Mouse (Mus musculus): ENCODE measurements around the gene Prss56.

The Prss56 gene

GRCm38 (mm10) chr1:87183013-87183412 lies at the start of gene Prss56:
TSS of gene Prss56 (plus strand) at chr1:87183313.
- DNase-seq (ENCODE audit: low read depth) = no peak

DNA sequence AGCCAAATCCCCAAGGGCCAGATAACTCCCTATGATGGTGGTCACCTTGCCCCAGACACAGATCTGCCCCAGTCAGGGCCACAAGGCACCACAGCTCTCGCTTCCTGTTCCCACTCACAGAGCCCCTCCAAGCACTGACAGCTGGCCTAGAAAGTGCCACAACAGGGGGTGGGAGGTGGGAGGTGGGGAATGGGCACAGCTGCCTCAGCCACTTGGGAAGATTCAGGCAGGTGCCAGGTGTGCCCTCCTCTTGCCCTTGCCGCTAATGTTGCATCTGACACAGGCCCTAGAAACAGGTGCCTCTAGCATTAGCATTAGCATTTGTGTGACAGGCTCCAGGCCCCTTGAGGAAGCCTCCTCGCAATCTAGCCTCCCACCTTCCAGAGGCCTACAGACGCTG lies 41.6 kb upstream of the Prss56 start:
- no peak for DNase-seq (ENCODE audit: low read depth)

DNA sequence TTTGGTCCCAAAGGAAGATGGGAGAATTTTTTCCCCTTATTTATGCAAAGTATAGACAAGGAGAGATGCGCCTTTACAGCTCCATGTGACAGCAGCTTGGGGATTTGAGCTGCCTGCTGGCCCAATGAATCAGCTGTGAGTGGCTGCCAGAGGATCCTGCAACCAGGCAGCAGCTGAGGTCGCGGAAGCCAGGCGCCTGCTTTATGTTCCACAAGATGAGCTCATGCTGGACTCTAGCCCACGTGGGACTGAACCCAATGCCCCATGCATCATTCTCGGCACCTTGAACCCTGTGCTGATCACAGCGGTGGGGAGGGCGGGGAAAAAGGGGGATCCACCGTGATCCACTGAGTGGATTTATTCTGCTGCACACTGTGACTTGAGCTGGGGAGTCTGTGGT lies 40.7 kb upstream of the Prss56 start:
- no peak for DNase-seq (ENCODE audit: low read depth)

DNA sequence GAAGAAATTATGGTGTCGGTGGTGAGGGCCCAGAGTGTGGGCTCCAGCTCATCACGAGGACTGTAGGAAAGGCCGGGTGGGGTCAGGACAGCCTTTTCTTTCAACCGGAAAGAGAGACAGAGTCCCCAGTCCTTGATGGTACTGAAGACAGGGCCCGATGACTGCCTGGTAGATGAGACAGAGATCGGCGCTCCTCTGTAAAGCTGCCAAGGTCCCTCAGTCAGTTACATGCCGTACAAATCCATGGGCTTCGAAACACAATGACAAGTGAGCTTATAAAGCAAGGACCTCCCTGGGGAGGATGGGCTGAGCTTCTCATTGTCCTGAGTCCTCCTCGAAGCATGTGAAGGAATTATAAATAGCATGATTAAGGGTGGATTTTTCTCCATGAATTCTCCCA lies 40.0 kb upstream of the Prss56 start:
- no peak for DNase-seq (ENCODE audit: low read depth)

GRCm38 (mm10) chr1:87149422-87149821 lies 33.7 kb upstream of the Prss56 start:
- no peak for DNase-seq (ENCODE audit: low read depth)

- no peak for DNase-seq (ENCODE audit: low read depth)
Observed at GRCm38 (mm10) chr1:87151286-87151685, 31.8 kb upstream of the Prss56 start.

DNA sequence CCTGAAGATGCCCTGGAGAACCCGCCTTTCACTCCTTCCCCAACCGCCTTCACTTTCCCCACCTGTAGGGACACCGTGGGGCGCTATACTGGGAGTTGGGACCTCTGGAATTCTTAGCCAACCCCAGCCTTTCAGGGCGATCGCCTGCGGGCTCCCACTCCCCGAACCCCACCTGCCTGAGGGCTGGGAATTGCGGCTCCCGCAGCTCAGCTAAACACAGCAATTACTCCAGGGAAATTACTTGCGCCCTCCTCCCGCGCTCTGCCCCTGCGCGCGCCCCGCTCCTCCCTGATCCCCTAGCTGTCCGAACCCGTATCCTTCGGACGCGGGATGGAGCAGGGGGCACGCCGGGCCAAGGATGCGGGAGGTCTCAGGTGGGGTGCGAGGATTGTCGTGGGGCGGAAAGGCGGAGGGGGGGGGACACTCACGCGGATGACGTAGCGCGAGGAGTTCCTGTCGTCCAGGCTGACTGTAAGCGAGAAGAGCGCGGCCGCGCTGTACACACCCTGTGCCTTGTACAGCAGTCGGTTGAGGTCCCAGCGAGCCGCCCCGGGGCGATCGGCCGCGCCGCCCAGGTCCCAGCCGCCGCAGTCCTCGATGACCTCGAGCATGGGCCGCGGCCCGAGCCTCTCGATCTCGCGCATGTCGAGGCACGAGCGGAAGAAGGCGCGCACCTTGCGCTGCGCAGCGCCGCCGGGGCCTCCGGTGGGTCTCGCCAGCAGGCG lies 29.2 kb upstream of the Prss56 start:
- no peak for DNase-seq (ENCODE audit: low read depth)

DNA sequence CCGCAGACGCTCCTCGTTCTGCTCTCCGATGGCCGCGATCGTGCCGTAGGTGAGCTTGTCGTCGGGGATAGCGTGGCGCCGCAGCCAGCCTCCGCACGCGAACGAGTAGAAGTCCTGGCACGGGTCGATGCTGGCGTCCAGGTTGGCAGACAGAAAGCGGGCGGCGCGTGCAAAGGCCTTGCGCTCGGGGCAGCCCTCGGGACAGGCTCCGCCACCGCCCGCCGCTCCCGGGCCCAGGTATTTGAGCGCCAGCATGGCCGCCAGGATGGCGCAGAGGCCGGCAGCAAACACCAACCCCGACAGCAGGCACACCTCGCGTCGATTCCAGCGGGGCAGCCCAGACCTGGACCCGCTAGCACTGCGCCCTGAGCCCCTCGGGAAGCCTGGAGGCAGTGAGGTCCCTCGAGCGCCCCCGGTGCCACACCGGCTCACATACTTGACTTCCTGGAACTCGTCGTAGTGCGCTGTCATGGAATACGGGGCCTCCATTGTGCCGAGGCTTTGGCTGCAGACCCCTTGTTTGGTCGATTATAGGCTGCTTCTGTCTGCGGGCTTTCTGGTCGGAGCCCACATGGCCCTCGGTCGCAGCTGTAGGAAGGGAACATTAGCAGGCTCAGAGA lies 28.5 kb upstream of the Prss56 start:
- DNase-seq (ENCODE audit: low read depth) = no peak

DNA sequence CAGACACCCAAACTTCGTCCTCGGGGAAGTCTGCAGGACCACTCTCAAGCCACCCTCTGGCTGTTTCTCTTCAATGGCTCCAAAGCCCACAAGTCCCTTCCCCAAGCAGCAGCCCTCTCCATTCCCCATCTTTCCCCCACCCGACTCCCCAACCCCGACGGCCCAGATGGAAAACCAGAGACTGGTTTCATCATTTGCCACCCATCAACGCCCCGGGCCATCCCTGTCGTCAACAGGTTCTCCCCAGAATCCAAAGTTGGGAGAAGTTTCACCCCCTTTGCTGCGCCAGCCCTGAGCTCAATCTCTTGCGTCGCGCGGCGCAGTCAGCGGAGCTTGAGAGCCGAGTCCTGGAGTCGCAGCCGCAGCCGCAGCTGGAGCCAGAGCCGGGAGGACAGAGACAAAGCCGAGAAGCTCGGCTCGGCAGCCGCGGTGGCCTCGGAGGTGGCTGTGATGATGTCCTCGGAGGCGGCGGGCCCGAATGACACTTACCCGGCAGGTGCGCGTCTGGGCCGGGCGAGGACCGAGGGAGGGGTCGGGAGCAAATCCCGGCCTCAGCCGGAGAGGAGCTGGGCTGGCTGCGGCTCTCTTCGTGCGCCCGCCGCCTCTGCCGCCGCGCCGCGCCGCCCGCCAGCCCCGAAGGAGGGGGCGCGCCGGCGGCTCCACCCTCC lies 27.4 kb upstream of the Prss56 start:
- DNase-seq (ENCODE audit: low read depth) = no peak

GRCm38 (mm10) chr1:87156199-87156587 lies 26.9 kb upstream of the Prss56 start, which contains the start of gene Ecel1:
TSS of gene Ecel1 (minus strand) at chr1:87156521.
- no peak for DNase-seq (ENCODE audit: low read depth)

GRCm38 (mm10) chr1:87159396-87159795 lies 23.7 kb upstream of the Prss56 start:
- no peak for DNase-seq (ENCODE audit: low read depth)

GRCm38 (mm10) chr1:87164164-87164795 lies 18.8 kb upstream of the Prss56 start:
- DNase-seq (ENCODE audit: low read depth) = no peak

GRCm38 (mm10) chr1:87164796-87165184 lies 18.3 kb upstream of the Prss56 start:
- DNase-seq (ENCODE audit: low read depth) = no peak

DNA sequence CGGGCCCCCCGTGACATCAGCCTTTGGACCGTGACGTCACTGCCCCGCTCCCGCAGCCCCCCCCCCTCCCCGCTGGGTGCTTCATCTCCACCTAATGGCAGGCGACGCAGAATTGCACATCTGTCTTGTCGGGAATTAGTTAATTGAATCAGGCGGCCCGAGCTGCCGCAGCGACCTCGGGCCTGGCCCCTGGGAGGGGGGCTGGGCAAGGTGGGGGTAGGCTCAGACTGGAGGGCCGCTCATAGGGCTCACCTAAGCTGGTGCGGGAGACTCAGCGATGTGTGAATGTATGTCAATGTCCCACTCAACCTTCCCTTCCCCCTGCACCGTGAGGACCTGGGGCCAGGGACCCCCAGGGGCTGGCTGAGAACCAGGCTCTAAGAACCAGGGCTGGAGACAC lies 12.7 kb upstream of the Prss56 start:
- no peak for DNase-seq (ENCODE audit: low read depth)

DNA sequence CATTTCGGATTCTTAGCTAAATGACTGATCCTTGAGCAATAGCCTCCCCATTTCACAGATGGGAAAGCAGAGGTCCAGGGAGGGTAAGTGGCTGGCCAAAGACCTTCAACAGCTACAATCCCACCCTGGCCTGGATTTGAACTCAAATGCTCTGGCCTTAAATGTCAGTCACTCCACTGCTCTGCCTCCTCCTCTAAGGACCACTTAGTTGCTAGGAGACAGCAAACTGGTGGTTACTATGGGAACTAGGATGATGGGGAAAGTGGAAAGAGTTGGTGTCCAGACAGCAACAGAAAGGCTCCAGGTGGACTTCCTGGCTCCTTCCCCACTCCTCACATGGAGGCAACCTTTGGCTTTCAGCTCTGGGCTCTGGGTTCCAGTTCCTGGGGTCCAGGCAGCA lies 11.8 kb upstream of the Prss56 start:
- DNase-seq (ENCODE audit: low read depth) = no peak

DNA sequence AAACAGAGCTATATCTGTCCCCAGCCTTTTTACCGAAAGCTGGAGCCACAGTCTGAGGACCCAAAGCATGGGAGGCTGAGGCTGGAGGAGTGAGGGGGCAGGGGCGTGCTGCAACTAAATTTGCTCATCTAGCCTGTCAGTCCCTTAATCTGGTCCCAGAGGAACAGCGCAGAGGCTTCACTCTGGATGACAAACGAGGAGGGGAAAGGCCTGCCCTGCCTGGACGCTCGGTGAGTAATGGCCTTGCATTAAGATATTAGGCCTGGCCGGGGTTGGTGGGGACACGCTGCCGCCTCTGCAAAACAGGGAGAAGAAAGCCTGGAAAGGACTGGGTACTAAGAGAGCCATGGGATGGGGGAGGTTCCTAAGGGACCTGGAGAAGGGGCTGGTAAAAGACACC lies 10.8 kb upstream of the Prss56 start:
- no peak for DNase-seq (ENCODE audit: low read depth)

DNA sequence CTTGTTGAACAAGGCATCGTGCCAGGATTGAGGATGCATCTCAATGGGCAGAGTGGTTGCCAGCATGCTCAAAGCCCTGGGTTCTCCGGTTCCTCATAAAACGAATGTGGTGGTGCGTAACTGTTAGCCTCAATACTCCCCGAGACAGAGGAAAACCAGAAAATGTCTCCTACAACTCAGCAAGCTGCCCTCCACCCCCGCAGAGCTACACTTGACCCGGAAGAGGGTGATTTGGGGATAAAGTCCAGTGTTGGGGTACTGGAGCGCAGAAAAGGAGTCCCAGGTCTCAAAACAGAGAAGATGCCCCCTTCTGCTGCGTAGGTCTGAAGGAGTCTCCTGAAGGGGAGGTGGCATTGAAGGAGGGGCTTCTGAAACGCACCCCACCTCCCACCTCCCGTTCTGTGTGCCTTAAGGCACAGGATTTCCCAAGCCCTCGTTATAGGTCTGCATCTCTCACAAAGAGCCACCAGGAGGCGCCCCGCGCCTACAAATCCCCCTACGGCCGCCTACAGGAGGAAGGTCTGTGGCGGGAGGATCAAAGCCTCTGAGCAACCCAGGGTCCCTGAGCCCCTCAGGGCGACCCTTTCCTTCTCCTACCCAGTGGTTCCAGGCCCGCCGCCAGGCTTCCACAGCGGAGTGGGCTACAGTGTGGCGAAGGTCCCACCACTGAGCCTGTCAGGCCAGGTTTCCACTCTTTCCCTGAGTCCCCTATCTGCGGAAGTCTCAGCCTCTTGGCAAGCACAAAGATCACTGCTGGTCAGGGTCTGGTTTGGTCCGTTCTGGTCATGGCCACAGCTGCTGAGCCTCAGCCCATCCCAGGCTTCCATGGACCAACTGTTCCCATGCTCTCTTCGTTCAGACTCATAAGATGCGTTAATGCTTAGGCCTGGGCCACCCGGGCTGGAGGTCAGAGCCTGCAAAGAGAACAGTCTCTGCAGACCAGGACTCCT lies 8.8 kb upstream of the Prss56 start:
- DNase-seq (ENCODE audit: low read depth) = peak; percentile 35

GRCm38 (mm10) chr1:87175852-87176292 lies 7.2 kb upstream of the Prss56 start:
- no peak for DNase-seq (ENCODE audit: low read depth)

- no peak for DNase-seq (ENCODE audit: low read depth)
Observed at GRCm38 (mm10) chr1:87180896-87181295, 2.2 kb upstream of the Prss56 start.

DNA sequence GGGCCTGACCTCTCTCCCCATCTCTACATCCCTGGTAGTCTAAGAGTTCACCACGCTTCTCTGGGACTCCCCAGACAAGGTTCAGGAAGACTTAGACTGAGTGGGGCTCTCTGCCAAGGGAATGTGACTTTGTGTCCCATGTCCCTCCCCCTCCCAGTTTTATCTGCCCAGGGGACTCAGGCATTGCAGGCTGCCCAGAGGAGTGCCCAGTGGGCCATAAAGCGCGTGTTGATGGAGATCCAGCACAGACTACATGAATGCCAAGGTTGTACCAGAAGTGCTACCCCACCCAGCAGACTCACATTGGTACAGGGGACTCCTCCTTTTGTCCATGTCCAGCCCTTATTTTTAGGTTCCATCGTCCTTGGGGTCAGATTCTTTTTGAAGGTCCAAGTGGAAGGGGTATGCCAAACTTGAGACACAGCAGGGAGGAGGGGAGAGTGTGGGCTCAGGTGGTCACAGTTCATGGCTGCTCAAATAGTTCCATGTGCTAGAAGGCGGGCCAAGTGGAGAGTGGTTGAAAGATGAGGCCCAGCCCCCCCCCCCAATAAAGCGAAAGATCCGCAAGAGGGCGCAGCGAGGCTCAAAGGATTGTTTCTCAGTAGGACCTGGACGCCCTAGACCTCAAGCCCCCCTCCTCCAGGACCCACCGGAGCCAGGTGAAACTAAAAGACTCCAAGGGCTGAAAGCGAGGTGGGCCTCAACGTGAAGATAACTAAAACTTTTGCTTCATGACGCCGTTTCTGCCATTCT lies 1.1 kb downstream of the Prss56 start:
- DNase-seq (ENCODE audit: low read depth) = no peak

GRCm38 (mm10) chr1:87184751-87185139 lies 1.6 kb downstream of the Prss56 start:
- peak; percentile 54 for DNase-seq (ENCODE audit: low read depth)

All from c-Kit-positive CD71-positive TER-119-negative erythroid progenitor cells, embryonic 14.5 days (primary cell).